Mouse (Mus musculus) gonadal fat pad, adult 2 months (tissue): ENCODE data around the gene Lonp1. TPM values are rescaled to one million over a fixed set of nuclear protein-coding genes. Genes with fewer than 3 reads are reported as not detected.
"Not testable (repeated sequence)": the region's sequence is repeated elsewhere in the genome, so short reads cannot be mapped to it uniquely, and the experiment has no call there.

Source experiments
- DNase-seq: peaks from one replicate; pipeline ENCODE4 v3.0.0-alpha.2; 2012; ENCODE audit warnings: low read depth
- polyA plus RNA-seq: library from polyadenylated mRNA; depleted of rRNA; stranded (reverse); fragments of >200 nt; gene quantifications from 2 replicates; pipeline ENCODE4 v1.2.3, GENCODE M21; 2012

The Lonp1 gene
- polyA plus RNA-seq, 1 experiment = 78.0 TPM

DNA sequence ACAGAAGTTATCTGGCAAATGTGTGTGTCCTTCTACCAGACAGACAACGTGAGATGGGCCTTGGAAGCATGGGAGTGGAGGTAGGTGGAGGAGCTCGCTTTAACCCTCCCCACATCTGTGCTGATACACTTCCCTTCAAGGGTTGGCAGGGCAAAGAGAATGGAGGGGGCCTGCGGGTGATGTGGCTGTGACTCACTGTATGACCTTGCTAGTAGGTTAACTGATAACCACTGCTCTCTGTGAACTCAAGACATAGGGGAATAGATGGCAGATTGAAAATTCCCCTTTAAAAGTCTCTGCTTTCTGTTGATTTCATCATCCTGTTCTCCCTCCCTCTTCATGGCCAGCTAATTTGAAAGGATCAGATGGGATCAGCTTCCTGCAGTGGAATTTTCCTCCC lies 1.2 kb downstream of the Lonp1 start:
- DNase-seq = no peak

DNA sequence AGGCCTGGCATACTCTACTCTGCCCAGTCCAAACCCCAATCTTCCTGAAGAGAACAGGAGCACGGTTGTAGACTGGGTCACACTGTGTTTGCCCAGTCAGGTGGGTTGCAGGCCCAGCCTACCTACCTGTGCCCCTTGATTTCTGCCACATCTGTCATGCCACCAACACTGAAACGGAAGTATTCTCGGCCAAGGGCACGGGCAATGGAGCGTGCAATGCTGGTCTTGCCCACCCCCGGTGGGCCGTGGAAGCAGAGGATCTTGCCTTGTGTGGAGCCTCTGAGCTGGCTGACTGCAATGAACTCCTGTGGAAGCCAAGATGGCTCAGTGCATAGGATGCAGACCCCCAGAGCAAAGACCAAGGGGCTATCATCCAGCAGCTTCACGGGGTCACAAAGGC lies 9.1 kb downstream of the Lonp1 start:
- no peak for DNase-seq

DNA sequence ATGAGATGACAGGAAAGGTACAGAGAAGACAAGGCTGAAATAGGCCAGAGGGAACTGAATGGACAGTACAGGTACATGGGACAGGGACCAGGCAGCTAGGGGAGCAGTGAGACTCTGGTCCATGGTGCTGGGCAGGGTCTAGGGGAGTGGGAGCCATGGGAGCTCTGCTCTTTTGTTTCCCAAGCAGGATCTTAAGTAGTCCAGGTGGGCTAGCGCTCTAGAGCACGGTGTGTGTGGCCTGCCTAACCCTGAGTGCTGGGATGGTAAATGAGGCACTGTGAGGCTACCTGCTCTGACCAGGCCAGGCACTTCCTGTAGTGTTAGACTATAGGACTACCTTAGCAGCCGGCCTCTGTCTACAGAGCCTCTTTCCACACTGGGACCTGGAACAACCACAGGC lies 10.0 kb downstream of the Lonp1 start:
- DNase-seq = no peak

DNA sequence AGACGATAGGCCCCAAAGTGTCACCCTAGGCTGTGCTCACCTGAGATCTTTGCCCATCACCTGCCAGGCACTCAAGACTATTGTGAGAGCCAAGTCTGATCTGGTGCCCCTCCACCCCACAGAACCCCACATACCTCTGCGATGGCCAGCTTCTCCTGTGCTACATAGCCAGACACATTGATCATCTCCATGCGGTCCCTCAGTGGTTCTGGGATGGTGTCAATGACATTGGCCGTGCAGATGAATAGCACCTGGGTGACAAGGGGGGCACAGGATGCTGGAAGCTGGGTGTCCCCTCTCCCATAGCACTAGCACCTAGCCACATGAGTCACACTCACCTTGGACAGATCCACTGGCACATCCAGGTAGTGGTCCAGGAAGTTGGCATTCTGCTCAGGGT lies 10.9 kb downstream of the Lonp1 start:
- no peak for DNase-seq

DNA sequence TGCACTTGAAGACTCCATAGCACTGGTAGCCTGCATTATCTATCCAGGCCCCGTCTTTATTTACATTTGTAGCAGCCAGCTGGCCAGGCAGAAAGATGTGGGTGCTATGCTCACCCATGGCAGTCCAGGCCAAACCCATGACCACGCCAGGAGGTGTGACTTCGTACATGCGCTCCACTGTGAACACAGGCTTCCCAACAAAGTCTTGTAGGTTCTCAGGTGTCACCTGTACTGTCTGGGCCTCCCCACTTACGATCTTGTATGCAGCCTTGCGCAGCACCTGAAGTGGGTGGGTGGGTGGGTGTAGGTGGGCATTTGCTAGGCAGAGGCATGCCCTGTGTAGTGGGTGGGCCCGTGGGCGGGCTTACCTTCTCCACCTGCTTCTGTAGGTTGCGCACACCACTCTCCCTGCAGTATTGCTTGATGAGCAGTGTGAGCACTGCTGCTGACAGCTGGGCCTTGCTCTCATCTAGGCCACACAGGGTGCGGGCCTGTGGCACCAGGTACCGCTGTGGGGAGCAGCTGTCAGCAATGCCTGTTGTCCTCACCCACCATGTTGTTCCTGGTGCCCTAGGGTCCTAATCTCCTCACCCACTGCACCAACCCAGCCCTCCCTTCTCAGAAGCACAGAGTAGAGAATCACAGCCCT lies 11.4 kb downstream of the Lonp1 start:
- no peak for DNase-seq

DNA sequence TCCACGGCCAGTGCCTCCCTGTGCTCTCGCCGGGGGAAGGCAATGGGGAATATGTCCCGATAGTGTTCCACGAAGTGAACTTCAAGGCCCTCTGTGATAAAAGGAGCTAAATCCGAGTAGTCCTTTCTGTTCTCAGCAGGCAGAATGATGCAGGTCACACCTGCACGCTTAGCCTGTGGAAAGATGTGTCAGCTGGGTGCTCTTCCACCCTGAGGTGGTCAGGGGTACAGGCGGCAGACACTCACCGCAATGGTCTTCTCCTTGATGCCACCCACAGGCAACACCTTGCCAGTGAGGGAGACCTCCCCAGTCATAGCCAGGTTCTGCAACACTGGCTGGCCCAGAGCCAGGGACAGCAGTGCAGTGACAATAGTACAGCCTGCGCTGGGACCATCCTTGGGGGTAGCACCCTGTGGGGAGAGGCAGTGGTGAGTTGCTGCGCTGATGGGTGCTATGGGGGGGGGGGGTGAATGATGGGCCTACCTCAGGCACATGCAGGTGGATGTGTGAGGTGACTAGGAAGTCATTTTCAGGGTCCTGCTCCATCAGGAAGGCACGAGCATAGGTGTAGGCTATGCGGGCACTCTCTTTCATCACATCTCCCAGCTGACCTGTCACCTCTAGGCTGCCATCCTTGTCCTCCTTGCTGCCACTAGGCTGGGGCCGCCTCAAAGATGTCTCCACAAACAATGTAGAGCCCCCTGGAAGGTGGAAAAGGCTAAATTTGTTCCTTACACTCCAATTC lies 12.1 kb downstream of the Lonp1 start:
- DNase-seq = no peak

DNA sequence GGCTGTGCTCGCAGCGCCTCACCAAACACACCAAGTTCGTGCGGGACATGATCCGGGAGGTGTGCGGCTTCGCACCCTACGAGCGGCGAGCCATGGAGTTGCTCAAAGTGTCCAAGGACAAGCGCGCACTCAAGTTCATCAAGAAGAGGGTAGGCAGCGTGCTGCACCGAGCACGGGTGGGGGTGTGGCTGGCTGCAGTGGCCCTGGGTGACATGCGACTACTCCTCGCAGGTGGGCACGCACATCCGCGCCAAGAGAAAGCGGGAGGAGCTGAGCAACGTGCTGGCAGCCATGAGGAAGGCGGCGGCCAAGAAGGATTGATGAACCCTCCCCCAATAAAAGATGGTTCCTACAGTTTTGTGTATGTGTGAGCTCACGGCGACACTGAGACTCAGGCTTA lies 12.8 kb downstream of the Lonp1 start:
- not testable (repeated sequence) for DNase-seq

DNA sequence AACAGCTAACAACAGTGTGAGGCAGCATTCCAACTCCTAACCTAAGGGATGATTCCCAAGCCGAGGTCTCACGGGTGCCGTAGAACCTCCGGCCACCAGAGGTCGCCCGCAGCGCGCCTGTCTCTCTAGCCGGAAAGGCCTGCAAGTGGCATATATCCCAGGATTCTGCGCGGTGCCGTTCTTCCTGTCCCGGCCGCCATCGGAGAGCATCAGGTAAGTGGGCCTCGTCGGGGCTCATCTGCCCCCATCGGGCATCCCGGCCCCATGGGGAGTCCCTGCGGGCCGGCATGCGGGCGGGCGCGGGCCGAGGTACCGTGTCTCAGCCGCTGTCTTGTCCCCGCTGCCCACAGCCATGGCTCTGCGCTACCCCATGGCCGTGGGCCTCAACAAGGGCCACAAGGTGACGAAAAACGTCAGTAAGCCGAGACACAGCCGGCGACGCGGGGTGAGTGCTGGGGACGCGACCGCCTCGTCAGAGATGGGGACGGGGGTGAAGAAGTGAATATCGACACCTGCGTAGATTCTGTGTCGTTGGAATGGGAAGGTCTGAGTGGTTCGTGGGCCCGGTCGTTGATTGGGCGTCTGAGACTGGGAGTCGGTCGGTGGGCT lies 13.3 kb downstream of the Lonp1 start, which contains the start of gene Rpl36:
Gene Rpl36 (plus strand): TSS at position 181 of the 609 bp plus-strand sequence.
- DNase-seq = no peak

DNA sequence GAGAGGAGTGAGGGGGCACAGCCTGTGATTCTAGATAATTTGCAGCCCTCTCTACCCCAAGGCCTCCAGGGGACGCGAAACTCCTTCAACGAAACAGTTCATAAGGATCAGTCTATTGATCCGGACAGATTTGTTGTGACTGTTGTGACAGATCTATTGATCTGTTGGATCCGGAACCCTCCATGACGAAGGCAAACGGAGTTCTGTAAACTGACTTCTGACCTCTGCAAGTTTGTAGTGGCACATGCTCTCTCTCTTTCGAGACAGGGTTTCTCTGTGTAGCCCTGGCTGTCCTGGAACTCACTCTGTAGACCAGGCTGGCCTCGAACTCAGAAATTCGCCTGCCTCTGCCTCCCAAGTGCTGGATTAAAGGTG lies 14.1 kb downstream of the Lonp1 start:
- not testable (repeated sequence) for DNase-seq

DNA sequence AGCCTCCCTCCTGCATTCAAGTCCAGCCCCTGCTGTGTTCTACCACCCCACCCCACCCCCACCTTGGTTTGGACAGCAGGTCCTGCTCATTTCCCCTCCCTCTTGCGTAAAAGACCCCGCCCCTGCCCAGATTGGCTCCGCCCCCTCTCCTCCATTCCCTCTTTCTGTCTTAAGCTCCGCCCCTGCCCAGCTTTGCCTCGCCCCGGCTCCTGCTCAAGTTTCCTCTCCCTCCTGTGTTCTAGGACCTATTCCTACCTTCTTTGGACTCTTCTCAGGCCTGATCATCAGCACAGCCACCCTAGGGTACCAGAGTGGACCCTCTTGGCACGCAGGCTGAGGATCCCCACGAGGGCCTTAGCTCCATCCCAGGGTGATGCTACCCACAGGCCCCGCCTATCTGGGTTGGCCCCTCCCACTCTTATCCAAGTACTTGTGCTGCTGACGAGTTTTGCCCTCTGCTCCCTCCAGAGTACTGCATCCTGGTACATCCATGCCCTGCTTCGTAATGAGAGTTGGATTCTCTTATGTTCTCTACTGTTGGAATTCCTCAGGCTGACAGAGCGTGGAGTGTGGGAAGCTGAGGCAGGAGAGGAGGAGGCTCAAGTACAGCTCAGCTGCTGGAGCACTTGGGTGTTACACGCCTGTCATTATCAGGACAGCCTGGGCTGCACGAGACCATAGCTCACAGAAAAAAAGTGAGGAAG lies 14.7 kb downstream of the Lonp1 start:
- no peak for DNase-seq

DNA sequence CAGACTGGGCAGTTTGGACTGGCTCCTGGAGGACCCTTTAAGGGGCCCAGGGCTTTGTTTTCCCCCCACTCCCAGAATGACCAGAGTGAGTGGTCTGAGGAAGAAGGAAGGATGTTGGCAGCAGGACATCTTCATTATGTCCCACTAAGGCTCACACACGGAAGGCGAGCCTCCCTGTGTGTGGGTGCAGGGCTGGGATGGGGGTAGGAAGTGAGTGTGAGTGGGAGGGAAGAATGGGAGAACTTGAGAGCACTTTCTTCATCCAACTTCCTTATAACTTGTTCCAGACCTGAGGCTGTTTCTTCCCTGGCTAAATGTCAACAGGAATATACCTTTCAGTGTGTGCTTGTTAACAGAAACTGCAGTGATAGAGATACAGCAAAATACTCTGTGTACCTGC lies 15.4 kb downstream of the Lonp1 start:
- DNase-seq = no peak

DNA sequence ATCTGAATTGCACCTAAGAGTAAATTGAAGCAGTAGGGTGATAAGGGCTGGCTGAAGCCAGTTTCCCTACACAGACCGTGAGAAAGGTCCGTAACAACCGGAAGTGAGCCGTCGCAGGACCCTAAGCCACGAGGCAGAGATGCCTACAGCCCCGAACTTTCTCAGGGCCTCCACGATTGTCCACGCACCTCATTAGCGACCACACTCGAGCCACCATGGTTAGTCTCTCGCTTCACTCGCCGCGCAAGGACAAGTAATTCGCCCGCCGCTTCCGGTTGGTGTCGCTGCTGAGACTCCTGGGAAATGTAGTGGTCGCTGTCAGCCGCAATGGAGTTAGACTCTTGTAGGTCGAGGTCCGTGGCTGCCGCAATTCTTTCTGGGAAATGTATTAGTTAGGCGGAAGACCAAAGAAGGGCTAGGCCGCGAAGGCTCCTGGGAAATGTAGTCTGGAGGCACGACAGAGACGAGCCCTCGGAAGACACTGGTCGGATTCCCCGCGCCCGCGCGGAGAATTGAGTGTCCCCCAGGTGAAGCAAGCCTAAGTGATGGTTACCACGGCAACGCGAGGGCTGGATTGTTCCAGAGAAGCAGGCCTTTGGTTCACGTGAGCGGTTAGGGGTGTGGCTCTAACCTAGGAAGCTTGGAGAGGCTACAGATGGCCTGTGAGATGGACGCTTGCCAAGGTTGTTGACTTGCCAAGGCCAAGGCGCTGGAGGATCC lies 17.1 kb downstream of the Lonp1 start, which contains the start of gene 2410015M20Rik:
Gene 2410015M20Rik (minus strand): TSS at position 320 of the 720 bp plus-strand sequence.
- DNase-seq = no peak

DNA sequence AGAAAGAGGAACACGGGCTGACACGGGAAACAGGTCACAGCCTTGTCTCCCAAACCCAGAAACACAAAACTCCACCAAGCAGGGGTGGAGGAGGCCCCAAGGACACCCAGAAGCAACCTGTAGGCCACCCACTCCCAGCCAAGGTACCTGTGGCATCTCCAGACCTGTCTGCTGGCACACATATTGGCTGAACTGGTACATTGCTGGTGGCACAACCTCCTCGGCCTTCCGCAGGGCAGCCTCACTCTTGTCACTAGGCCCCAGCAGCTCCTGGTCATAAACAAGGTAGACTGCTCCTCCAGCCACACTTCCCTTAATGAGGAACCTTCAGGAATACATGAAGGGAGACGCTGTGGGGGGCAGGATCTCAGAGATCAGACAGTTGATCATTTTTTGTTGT lies 18.0 kb downstream of the Lonp1 start:
- no peak for DNase-seq

DNA sequence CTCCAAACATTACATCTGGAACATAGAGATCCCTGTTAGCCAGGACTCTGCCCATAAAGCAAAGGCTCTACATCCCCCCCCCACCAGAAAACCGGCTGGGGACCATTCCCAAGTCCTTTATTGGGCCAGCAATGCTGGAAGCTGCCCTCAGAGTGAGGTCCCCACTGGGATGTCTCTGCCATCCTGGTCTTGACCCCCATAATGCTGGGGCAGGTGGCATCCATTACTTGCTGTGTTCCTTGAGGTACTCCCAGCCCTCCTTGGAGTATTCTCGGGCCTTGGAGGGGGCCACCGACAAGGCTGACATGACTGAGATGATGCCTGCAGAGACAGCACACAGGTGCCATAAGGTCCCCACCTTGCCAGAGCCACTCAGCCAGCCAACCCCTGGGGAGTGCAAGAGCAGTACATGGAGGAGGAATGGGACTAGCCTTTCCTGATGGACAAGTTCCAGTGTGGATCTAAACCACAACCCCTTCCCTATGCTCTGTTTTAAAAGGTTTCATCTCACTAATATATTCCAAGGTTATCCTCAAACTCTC lies 19.1 kb downstream of the Lonp1 start:
- no peak for DNase-seq

DNA sequence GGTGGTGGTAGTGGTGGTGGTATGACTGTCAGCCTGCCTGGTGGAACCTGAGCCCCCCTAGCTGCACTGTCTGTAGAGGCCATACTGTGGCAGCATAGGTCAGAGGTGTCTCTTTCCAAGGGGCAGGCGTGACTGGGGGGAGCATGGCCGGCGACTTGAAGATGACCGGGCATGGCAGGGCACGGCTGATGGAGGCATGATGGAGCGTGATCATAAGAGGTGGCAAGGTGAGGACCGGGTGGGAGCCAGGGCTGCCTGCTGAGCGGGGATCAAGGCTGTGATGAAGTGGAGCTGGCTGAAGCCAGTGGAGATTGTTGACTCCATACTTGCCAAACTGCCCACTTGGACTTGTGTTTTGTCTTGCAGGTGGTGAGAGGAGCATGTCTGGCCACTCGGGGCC lies 21.3 kb downstream of the Lonp1 start:
- DNase-seq = no peak

DNA sequence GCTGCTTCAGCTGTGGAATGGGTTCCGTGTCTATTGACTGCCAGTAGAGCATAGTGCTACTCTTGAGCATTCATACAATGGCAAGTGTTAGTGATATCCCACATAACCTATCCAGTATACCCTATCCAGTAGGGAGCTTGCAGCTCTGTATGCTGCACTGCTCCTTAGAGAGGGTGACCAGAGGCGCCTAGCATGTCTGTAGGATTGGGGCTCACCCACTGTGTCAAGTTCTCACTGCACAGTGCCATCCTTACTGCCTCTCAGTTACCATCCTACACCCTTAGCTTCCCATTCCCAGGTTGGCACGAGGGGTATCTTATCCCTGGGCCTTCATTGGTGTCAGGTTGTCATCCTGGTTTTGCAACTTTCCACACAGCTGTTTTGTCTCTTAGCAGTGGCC lies 22.3 kb downstream of the Lonp1 start:
- DNase-seq = no peak

DNA sequence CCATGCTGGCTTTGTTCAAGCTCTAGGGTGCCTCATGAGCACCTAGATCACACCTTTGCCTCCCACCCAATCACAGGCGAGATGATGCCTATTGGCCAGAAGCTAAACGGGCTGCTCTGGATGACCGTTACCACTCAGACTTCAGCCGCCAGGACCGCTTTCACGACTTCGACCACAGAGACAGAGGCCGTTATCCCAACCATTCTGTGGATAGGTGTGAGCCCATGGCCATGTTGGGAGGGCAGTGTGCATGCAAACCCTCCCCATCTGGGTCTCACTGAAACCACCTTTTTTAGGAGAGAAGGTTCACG lies 22.7 kb downstream of the Lonp1 start:
- no peak for DNase-seq

DNA sequence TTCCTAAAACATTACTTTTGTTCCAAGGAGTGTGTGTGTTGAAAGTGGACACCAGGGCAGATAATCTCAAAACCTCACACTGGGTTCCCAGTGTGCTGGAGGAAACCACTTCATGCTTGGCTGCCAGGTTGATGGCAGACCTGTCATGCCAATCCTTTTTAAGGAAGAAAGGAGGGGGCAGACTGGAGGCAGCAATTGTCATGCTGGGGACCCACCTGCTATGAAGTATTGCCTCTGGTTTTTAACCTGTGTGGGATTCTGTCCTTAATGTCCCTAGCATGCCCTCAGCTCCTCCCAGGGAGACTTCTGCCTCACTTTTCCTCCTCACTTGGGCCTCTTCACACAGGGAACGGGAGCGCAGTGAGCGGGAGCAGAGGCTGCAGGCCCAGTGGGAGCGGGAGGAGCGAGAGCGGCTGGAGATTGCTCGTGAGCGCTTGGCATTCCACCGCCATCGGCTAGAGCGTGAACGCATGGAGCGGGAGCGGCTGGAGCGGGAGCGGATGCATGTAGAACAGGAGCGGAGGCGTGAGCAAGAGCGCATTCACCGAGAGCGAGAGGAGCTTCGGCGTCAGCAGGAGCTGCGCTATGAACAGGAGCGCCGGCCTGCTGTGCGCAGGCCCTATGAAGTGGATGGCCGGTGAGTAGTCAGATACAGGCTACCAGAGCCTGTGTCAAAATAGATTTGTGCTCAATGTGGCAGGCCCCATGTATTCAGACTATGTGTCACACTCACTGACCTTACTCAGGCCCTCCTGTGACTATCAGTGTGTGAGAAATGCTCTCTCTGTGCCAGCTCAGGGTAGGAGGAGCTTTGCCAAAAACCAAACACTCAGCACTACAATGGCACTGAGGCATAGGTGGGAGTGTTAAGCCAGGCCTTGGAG lies 23.3 kb downstream of the Lonp1 start:
- DNase-seq = no peak

DNA sequence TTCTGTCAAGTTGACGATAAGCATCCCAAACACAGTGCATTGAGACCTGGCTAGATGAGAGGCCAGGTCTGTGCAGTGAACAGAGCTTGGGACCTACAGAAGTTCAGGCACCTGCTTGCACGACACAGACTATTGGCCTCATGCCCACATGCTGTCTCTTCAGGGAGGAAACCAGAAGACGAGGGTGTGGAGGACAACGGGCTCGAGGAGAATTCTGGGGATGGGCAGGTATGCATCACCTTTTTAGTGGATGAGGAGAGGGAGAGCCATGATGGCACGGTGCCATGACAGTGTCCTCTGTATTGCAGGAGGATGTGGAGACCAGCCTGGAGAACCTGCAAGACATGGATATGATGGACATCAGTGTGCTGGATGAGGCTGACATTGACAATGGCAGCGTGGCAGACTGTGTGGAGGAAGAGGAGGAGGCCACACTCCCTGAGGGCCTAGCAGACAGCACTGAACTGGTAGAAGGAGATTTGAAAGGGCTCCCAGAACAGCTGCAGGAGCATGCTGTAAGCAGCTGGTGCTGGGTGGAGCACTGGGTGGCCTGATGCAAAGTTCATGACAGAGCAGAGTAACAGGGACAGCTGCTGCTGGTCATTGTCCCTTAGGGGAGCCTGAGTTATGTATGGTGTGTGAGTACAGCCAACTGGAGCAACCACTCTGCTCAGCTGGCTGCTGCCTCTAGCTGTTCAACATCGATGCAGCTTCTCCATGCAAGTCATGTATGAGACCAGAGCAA lies 33.0 kb downstream of the Lonp1 start:
- no peak for DNase-seq

DNA sequence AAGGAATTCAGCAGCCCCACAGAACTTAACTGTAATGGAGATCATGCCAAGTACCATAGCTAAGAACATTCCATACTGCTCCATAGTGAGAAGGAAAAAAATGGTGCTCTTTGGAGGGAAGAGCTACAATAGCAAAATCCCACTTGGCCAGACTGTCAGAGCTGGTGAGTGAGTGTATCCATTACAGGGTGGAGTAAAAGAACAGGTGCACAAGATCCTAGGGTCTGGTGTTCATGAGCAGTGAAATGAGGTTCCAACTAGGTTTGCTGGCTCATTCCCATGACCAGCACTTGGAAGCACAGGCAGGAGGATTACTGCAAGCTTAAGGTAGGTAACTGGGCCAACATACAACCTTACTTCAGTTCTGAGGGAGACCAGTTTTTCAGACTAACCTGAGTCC lies 34.1 kb downstream of the Lonp1 start:
- no peak for DNase-seq
